Mouse (Mus musculus) ES-Bruce4 (cell line): ENCODE results near the gene Tspan9.

Experiments
- CTCF ChIP-seq: IDR thresholded peaks from one replicate; pipeline ENCODE4 v1.8.1; 2011; ENCODE audit warnings: low read depth, low read length
- POLR2A ChIP-seq: IDR thresholded peaks from one replicate; pipeline ENCODE4 v1.8.1; 2011; ENCODE audit warnings: low read length; ENCODE audit not compliant: insufficient read depth

GRCm38 (mm10) chr6:128002104-128002503 is 141.3 kb downstream of the Tspan9 start:
- TF ChIP-seq POLR2A = no peak
- no peak for TF ChIP-seq CTCF
